Mouse (Mus musculus) embryonic facial prominence, embryonic 13.5 days (tissue): ENCODE measurements around the gene Cdc16. TPM values are rescaled to one million over a fixed set of nuclear protein-coding genes. Genes with fewer than 3 reads are reported as not detected.

Experiments used
- polyA plus RNA-seq: library from polyadenylated mRNA; unstranded; fragments of >200 nt; fragmentation: Nextera tagmentation; extraction: Ambion mirVana; gene quantifications from 2 replicates; pipeline ENCODE4 v1.2.1, GENCODE M21; 2015

Gene Cdc16
- polyA plus RNA-seq, 1 experiment from 2014 or later, result 222 TPM

Other genes starting within 250 kb of the Cdc16 start
- not detected in 2 replicates for gene 1700029H14Rik, start 195.2 kb upstream of the Cdc16 start, polyA plus RNA-seq
- 25.5 and 29.1 TPM in 2 replicates for gene Rasa3, start 80.1 kb upstream of the Cdc16 start, polyA plus RNA-seq
- gene Cfap97d2, start 51.8 kb upstream of the Cdc16 start, polyA plus RNA-seq, result 0.15 TPM in 1 of 2 replicates, not detected in the other
- gene Upf3a, start 27.9 kb downstream of the Cdc16 start, polyA plus RNA-seq, result 43.3 and 46.0 TPM in 2 replicates
- not detected in 2 replicates for gene AF366264, start 80.7 kb downstream of the Cdc16 start, polyA plus RNA-seq
- gene Champ1, start 112.0 kb downstream of the Cdc16 start, polyA plus RNA-seq, result 38.4 and 41.1 TPM in 2 replicates
- 46.9 and 49.9 TPM in 2 replicates for gene Coprs, start 132.6 kb downstream of the Cdc16 start, polyA plus RNA-seq